Mouse (Mus musculus) testis, postnatal 14 days (tissue): ENCODE data around the gene Shmt2.
A peak's percentile ranks its signal among the peaks of the same experiment; 100 is the strongest.

ENCODE experiments used
- DNase-seq: peaks from one replicate; pipeline ENCODE4 v3.0.0; 2021; ENCODE audit warnings: low spot score

Gene Shmt2

GRCm38 (mm10) chr10:127512307-127512666 is 10.0 kb downstream of the Shmt2 start:
- DNase-seq: no peak

DNA sequence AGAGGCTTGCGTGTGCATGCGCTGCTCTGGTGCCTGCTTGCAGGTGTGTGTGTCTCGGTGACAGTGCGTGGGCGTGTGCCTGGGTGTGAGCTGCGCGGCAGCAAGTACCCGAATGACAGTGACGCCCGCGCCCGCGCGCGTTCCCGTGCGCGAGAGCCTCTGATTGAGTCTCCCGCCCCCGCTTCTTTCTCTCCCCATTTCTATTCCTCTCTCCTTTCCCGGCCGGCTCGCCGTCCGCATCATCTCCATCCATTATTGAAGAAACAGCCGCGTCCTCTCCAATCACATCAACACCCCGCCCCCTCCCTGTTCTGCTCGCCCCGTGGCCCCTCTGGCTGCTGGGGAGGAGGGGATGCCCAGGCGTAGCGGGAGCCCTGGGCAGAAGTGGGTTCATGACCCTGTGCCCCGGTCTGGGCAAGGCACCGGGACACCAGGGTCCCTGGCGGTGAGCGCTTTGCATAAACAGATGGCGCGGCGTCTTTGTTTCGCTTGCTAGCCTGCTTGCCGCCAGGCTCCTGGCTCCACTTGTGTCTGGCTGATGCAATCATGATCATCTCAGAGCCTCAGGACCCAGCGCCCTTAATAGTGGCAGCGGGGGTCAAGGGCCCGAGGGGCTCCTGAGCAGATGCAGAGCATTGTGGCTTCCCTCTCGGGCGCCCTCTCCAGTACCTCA is 10.5 kb downstream of the Shmt2 start:
- DNase-seq: no peak

- DNase-seq: no peak
Observed at GRCm38 (mm10) chr10:127510895-127511617, 11.2 kb downstream of the Shmt2 start.

GRCm38 (mm10) chr10:127509837-127510701 is 12.2 kb downstream of the Shmt2 start:
- no peak for DNase-seq

DNA sequence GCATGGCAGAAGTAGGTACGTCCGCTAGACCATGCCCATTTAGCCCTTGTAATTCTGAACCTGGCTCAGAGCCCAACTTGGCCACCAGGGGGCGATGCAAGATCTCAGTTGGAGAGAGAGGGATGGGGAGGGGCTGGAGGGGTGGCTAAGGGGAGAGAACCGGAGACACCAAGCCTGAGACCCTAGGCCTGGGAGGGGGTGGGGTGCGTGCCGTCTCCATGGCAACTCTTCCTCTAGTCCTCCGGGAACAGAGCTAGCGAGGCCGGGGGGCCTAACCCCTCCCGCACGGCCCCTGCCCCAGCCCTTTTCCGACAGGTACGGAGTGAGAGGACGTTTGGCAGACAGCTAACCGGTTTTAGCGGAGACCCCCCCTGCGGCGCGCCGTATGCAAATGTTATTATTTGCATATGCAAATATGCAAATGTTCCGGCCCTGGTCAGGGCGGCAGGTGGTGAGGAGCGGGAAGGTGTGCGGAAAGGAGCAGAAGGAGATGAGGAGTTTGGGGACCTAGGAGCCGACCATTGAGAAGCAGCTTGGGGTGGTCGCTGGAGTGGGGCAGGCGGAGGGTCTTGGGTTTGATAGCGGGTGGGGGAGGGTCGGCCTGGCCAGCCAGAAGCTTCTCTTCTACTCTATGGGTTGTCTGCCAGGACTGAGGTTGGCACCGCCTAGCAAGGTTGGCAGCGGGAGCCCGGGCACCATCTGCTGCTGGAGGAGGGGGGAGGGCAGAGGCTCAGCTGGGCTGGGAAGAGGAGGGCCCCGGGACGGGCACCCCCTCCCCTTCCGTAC is 13.0 kb downstream of the Shmt2 start:
- peak; percentile 87 for DNase-seq

DNA sequence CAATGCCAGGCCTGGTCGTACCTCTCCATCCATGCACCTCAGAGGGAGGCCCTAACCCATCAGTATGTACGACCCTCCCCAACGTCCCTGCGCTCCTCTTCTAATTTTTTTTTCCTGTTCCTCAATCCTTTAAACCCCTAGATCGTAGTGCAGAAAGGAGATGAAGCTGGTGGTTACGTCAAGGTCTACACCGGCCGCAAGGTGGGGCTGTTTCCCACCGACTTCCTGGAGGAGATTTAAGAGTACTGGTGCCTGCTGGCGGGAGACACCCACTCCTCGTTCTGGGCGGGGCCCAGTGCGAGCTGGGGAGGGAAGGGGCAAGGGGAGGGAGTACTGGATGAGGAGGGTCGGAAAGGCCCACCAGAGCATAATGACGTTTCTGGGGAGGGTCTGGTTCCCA is 14.0 kb downstream of the Shmt2 start:
- peak; percentile 70 for DNase-seq

DNA sequence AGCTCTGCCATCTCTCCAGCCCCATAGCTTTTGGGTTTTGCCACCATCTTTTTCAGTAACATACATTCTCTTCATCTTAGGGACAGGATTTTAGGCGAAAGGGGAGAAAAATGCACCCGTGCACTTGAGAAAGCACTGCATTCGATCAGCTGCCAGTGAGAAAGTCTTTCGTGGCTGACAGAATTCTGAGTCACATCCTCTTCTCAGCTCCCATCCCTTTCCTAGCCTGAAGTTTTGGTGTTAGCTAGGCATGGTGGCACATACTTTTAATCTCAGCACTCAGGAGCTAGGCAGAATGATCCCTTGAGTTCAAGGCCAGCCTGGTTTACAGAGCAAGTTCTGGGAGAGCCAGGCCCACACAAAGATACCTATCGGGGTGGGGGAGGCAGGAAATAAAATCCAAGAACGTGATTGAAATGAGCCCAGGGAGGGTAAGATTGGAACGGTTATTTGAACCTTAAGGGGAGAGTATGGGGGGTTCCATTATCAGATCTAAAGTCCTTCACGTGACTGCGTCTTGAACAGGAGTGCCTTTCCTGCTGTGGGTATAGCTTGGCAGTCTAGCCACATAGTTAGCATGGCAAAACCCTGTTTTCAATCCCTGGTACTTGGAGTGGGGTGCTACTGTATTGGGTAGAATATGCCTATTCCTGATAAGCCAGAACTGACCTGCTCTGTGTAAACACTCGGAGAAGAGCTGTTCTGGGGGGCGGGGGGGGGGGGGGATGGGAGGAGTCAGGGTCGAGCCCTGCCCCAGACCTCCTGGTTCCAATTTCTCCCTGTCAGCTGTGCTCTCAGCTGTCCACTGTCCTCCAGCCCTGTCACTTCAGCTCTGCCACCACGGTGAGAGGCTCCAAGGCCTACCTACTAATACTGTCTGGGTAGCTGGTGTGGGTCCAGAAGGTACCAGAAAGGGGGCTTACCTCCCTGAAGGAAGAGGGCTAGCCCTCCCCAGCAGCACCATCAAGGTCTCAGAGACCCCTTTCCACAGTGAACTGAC is 21.1 kb downstream of the Shmt2 start, which contains the start of gene Stac3:
Gene Stac3, plus strand, starts transcription at position 793 of the 1,000 bp plus-strand sequence.
- no peak for DNase-seq

GRCm38 (mm10) chr10:127500042-127500441 is 22.2 kb downstream of the Shmt2 start:
- DNase-seq: no peak

DNA sequence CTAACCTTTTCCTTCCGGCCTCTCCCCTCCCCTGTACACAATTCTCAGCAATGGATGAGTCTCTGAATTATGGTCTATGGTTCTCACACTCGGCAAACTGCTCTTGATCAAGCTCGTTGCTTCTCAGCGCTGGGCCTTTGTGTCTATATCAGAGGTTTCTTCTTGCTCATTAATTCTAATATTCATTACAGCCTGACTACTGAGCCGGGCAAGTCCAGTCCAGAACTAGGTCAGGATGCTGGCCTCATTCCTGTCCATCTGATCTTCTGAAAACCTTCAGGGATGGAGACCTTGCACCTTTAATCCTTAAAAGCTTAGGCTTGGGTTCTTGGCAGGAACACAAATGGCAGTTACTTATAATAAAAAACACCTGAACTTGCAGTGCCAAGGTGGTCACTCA is 22.7 kb downstream of the Shmt2 start:
- DNase-seq: no peak

DNA sequence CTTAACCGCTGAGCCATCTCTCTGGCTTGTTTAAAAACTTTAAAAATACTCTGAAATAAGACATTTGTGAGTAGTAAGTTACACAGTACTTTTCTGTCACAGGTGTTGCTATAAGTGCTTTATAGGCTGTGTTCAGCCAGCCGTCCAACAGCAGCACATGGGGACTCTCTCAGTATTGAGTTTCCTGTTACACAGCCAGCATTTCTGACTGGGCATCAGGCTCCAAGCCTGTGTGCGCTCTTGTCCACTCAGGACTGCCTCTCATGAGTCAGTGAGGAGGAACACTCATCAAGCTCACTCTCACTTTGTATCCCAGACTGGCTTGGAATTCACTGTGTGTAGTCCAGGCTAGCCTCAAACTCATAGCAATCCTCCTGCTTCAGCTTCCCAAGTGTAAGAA is 26.1 kb downstream of the Shmt2 start:
- DNase-seq: no peak

DNA sequence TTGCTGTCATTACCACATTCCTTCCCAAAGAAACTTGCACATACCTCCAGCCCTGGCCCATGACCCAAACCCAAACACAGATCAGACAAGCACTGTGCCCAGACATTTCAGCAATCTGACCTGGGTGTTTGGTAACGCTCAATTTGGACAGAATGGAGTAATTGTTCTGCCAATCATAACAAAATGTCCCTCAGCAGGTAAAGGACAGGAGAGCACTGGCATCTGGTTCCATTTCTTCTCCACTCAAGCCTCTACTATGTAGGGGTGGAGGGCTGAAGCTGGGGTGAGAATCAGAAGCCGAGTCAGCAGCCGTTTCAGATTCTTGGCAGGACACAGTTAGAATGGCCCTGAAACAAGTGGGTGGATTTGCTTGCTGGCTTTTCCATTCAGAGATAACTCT is 30.1 kb downstream of the Shmt2 start:
- DNase-seq: no peak

DNA sequence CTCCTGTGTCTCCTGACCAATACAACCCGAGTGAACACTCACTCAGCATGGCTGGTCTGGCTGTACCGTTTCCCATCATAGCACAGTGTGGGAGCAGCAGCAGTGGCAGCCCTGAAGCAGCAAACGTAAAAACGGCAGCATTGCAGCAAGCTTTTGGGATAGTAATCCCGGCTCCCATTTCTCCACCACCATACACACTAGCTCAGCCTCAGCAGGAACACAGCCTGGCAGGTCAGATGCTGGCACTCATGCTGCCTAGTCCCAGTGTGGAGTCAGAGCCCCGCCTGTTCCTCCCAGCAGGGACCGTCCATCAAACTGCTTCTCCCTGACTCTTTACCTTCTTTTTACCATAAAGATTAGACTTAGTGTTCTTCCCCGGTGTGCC is 31.1 kb downstream of the Shmt2 start:
- DNase-seq: no peak

DNA sequence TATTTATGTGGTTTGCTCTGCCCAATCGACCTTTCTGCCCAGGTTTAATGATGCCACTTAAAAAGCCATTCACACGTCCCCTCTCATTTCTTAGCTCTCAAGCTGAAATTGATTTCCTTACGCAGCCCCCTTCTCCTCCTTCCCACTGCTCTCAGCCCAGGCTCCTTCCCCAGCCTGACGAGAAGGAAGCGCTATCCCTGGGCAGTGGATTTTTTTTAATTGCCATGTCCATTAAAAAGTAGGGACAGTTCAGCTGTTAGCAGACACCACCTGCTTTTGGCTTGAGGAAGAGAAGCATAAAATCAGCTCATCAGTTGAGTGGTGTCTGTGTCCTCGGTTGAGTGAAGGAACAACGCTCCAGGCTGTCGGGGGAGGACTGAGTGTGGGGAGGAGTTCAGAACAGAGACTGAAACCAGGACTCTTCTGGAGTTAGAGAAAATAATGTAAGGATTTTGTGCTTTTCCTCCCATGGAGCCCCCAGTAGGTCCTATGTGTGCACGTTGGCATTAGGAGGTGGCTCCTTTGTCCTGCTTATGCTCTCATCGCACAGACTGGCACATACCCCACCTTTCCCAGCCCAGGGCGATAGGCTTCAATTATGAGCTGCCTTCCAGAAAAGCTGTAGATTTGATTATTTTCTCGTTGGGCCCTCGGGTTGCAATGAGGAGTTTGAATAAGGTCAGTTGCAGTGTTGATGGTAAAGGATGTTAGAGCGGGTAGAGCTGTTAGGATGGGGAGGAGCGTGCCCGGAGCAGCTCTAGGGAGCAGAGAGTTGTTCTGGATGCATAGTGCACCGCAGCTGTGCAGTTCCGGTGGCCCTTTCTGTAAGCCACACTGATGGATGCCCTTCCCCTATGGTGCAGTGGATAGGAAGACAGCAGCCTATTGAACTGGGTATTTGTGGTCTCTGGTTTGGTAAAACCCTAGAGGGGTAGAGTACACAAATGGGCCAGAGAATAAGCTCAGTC is 31.8 kb downstream of the Shmt2 start:
- no peak for DNase-seq

DNA sequence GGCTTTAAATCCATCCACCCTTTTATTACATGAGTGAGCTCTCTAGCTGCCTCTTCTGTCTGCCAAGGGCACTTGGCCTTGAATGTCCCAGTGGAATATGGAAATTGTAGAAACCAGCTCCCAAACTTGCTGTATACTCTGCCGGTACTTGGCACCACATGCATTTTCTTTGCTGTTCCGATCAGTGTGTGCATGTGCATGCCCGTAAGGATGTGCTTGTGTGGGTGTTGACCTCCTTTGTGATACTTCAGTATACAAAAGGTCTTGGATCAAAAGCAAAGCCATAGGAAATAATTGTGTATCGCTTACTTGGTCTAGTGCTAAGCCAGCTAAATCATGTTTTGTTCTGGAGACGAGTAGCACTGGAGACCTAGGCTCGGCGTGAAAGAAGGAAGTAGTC is 33.4 kb downstream of the Shmt2 start:
- DNase-seq: no peak

GRCm38 (mm10) chr10:127485235-127485634 is 37.0 kb downstream of the Shmt2 start:
- no peak for DNase-seq

- no peak for DNase-seq
Observed at GRCm38 (mm10) chr10:127480833-127481813, 41.1 kb downstream of the Shmt2 start.

- DNase-seq: no peak
Observed at GRCm38 (mm10) chr10:127479131-127479530, 43.1 kb downstream of the Shmt2 start.

- DNase-seq: no peak
Observed at GRCm38 (mm10) chr10:127477301-127477700, 44.9 kb downstream of the Shmt2 start.
